Mouse (Mus musculus): ENCODE results near the gene Esp23.
"Not testable (repeated sequence)": the region's sequence is repeated elsewhere in the genome, so short reads cannot be mapped to it uniquely, and the experiment has no call there.

The Esp23 gene

GRCm38 (mm10) chr17:39076937-39077336, at the start of gene Esp23:
Gene Esp23 (minus strand): TSS chr17:39077037.
- no peak for DNase-seq

DNA sequence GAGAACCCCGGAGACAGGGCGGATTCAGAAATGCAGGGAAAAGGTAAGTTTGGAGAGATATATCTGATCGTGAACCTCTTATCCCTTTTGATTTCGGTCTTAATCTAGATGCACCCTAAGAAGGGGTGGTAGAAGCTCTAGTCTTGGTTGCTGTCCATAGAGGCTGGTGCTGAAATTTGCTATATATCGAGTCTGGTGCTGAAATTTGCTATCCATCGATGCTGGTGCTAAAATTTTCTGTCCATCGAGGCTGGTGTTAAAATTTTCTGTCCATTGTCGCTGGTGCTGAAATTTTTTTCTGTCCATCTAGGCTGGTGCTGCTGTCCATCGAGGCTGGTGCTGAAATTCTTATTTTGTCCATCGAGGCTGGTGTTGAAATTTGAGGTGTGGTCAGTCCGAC, 30.3 kb upstream of the Esp23 start:
- DNase-seq: peak; percentile 4

GRCm38 (mm10) chr17:39095034-39095433, 18.2 kb upstream of the Esp23 start, which contains the start of gene Esp22:
Gene Esp22 (plus strand): TSS chr17:39095334.
- DNase-seq: no peak

DNA sequence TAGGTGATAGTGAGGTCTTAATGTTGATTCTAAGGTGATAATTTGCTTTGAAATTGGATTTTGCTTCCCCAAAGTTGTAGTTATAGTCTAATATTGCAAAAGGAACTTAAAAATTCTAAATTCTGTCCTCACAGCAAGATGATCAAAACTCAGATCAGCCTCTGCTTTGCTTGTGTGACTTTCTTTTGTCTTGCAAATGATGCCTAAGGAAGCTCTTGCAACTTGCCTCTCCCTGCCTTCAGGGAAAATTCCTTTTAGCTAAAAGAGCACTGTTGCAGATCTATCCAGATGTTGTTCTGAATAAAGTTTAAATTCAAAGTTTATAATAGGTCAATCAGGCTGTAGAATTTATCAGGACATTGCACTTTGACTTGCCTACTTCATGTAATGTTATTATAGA, 13.2 kb downstream of the Esp23 start:
- DNase-seq: no peak

DNA sequence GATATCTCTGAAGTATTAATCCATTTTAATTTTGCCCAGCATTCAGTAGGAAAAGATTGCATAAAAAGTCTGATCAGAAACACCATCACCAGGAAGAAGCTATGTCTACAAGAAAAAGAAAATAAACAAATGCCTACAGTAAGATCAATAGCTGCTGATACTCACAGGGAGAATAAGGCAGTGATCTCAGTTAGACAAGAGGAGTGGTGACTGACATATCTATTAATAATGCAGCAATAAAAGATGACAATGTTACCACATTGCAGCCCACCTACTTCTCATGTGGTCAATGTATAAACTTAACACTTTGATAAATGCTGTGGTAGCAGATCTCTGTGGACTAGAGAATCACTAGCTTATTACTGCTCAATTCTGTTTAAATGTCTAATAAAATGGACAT, 33.6 kb downstream of the Esp23 start, which contains the start of gene Gm21903:
TSS of gene Gm21903 (minus strand) at position 101 of the 400 bp plus-strand sequence.
- DNase-seq: no peak

DNA sequence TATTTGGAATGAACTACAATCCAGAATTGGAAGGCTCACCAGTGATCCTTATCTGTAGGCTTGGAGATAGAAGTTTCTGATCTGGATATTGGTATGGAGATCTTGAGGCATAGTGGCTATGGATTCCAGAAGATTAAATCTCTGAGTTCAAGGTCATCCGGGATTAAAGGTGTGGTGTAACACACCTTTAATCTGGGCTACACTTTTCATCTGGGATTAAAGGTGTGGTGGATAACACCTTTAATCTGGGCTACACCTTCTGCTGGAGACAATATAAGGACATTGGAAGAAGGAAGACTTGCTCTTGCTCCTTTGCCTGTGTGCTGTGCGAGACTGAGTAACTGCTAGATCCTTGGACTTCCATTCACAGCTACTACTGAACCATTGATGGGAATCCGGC, 40.4 kb downstream of the Esp23 start, which contains the start of gene Esp24:
TSS of gene Esp24 (plus strand) at position 301 of the 400 bp plus-strand sequence.
- not testable (repeated sequence) for DNase-seq
